Mouse (Mus musculus) spleen, adult 2 months (tissue): ENCODE results near the gene Gab2. TPM values are rescaled to one million over a fixed set of nuclear protein-coding genes. Genes with fewer than 3 reads are reported as not detected.

Source experiments
- DNase-seq, 2 experiments: peaks; one replicate each; pipeline versions ENCODE4 v3.0.0 to v3.0.0-alpha.2; 2012 to 2021; ENCODE audit warnings: low spot score in 2 of 2, low read depth in 1 of 2
- H3K27ac ChIP-seq: fragments of 200-500 bp; 2 replicates; pipeline ENCODE4 v1.5.1; 2012; ENCODE audit warnings: low read length, inconsistent platforms; ENCODE audit not compliant: insufficient read depth
- H3K27me3 ChIP-seq: fragments of 200-500 bp; 2 replicates; pipeline ENCODE4 v1.6.1; 2012; ENCODE audit warnings: mild to moderate bottlenecking, moderate library complexity, low read length, inconsistent platforms; ENCODE audit not compliant: control insufficient read depth, insufficient read depth
- H3K36me3 ChIP-seq: fragments of 200-500 bp; 2 replicates; pipeline ENCODE4 v1.6.1; 2012; ENCODE audit warnings: mild to moderate bottlenecking, low read length, inconsistent platforms; ENCODE audit not compliant: control insufficient read depth, insufficient read depth
- H3K4me1 ChIP-seq: fragments of 200-500 bp; 2 replicates; pipeline ENCODE4 v1.6.1; 2011; ENCODE audit warnings: inconsistent platforms; ENCODE audit not compliant: control insufficient read depth, insufficient read depth, insufficient read length
- H3K4me3 ChIP-seq: fragments of 200-500 bp; 2 replicates; pipeline ENCODE4 v1.5.1; 2011; ENCODE audit warnings: mild to moderate bottlenecking, inconsistent platforms; ENCODE audit not compliant: insufficient read depth, insufficient read length; ENCODE audit errors: extremely low read depth
- CTCF ChIP-seq: fragments of 200-500 bp; IDR thresholded peaks from 2 replicates; pipeline ENCODE4 v1.5.1; 2011; ENCODE audit warnings: mild to moderate bottlenecking, inconsistent platforms; ENCODE audit not compliant: insufficient read depth, insufficient read length, insufficient replicate concordance; ENCODE audit errors: extremely low read depth
- POLR2A ChIP-seq: fragments of 200-500 bp; IDR thresholded peaks from 2 replicates; pipeline ENCODE4 v1.6.1; 2011; ENCODE audit warnings: low read depth, low read length, inconsistent platforms
- WGBS: fragments of 180-500 bp; shearing (Covaris S2); methylation state at CpG from one replicate; pipeline ENCODE4 v1.1.7; 2018; 5-methylcytosine and 5-hydroxymethylcytosine counted together
- polyA plus RNA-seq: library from polyadenylated mRNA; depleted of rRNA; stranded (reverse); fragments of >200 nt; gene quantifications from 2 replicates; pipeline ENCODE4 v1.2.3, GENCODE M21; 2012

Gab2 gene
- polyA plus RNA-seq, 1 experiment, result 9.2 TPM

- H3K27ac ChIP-seq, result no peak overlapping the region
- no peaks in the 10 kb centered on the region for H3K27me3 ChIP-seq
- H3K4me3 ChIP-seq, result no peak overlapping the region
- WGBS, result 0% methylated on average over 2 of the region's 2 CpGs
- peak; percentile 15 to 52 for DNase-seq
- TF ChIP-seq CTCF (peak; percentile 42; the same call in 1 of the 2 replicates), POLR2A (no peak)
- no peaks in the 10 kb centered on the region for H3K36me3 ChIP-seq
- no peaks in the 10 kb centered on the region for H3K4me1 ChIP-seq
Observed at GRCm38 (mm10) chr7:97297466-97297865, 216.1 kb downstream of the Gab2 start.

DNA sequence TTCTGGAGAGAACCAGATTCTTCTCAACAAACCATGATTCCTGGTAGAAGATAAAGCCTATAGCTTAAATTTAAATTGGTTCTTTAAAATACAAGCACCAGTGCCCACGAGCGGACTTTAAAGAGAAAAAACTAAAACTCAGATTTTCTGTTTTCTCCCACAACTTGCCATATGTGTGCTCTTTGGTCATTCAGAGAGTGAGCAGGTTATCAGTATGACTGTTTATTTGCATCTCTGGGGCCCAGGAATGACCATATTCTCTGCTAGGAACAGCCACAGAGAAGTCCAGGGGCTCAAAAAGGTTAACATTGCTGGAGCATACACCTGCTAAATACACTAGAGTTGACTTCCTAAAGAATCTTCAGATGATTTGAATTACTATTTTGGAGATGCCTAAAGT lies 216.9 kb downstream of the Gab2 start:
- Histone ChIP-seq H3K27ac (no peak overlapping the region), H3K4me3 (no peak overlapping the region), H3K36me3 (no peaks in the 10 kb centered on the region), H3K27me3 (no peaks in the 10 kb centered on the region), H3K4me1 (no peaks in the 10 kb centered on the region)
- WGBS, result 93% methylated on average over 2 of the region's 2 CpGs
- no peak for DNase-seq
- TF ChIP-seq CTCF, result no peak
- TF ChIP-seq POLR2A, result no peak

DNA sequence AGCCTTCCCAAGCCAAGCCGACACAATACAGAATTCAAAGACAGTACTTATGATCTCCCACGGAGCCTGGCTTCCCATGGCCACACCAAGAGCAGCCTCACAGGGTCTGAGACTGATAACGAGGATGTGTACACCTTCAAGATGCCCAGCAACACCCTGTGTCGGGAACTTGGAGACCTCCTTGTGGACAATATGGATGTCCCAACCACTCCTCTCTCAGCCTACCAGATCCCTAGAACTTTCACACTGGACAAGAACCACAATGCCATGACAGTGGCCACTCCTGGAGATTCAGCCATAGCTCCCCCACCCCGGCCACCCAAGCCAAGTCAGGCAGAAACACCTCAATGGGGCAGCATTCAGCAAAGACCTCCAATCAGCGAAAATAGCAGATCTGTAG lies 217.6 kb downstream of the Gab2 start:
- TF ChIP-seq CTCF, result no peak
- no peak for TF ChIP-seq POLR2A
- no peak overlapping the region for H3K4me3 ChIP-seq
- 91% methylated on average over 6 of the region's 6 CpGs for WGBS
- H3K4me1 ChIP-seq, result no peaks in the 10 kb centered on the region
- no peak for DNase-seq
- no peaks in the 10 kb centered on the region for H3K36me3 ChIP-seq
- no peaks in the 10 kb centered on the region for H3K27me3 ChIP-seq
- no peak overlapping the region for H3K27ac ChIP-seq

DNA sequence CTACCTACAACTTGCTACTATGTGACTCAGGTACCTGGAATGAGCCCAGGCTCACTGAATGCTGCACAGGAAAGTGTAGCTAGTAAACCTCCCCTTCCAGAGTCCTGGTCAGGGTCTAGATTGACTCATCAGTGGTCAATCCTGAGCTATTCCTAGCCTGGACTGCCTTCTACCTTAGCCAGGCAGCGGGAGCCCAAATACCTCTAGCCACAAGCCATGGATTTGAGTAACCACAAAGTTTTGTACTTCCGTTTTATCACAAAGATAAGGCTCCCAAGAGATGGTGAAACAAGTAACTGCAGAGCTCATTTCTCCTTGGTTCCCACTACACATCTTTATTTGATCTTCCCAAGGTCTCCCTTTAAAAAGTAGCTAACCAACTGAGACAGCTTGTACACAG lies 219.5 kb downstream of the Gab2 start:
- Histone ChIP-seq H3K27me3 (no peaks in the 10 kb centered on the region), H3K4me1 (no peaks in the 10 kb centered on the region), H3K4me3 (no peak overlapping the region), H3K27ac (no peak overlapping the region), H3K36me3 (no peaks in the 10 kb centered on the region)
- DNase-seq, result no peak
- WGBS, result 64% methylated on average over 2 of the region's 2 CpGs
- TF ChIP-seq CTCF (no peak), POLR2A (no peak)

DNA sequence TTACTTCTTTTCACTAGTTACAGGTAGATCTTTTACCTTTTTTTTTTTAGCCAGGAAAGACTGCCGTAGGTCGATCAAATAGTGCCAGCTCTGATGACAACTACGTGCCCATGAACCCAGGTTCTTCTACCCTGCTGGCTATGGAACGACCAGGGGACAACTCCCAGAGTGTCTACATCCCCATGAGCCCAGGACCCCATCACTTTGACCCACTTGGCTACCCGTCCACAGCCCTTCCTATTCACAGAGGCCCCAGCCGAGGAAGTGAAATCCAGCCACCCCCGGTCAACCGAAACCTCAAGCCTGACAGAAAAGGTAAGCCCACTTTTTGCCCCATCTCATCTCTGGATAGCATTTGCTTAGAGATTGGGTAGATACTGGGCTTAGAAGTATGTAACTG lies 219.9 kb downstream of the Gab2 start:
- no peaks in the 10 kb centered on the region for H3K27me3 ChIP-seq
- TF ChIP-seq CTCF (no peak), POLR2A (no peak)
- no peaks in the 10 kb centered on the region for H3K36me3 ChIP-seq
- H3K4me3 ChIP-seq, result no peak overlapping the region
- H3K4me1 ChIP-seq, result no peaks in the 10 kb centered on the region
- 80% methylated on average over 8 of the region's 8 CpGs for WGBS
- no peak for DNase-seq
- H3K27ac ChIP-seq, result no peak overlapping the region

DNA sequence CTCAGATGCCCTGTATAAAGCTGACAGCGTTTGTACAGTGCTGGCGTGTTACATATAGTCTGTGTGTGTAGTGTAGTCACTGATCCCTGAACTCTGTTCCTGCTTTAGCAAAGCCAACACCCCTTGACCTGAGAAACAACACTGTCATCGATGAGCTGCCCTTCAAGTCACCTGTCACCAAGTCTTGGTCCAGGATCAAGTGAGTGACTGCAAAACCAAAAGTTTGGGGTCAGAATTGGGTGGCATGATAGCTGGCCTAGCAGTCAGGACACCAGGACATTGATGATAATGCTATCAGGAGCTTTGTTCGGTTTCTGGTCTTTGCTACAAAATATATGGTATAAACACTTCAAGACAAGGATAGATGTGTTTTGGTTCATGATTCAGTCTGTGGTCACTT lies 220.9 kb downstream of the Gab2 start:
- Histone ChIP-seq H3K4me1 (no peaks in the 10 kb centered on the region), H3K36me3 (no peaks in the 10 kb centered on the region), H3K27ac (no peak overlapping the region), H3K27me3 (no peaks in the 10 kb centered on the region), H3K4me3 (no peak overlapping the region)
- DNase-seq, result no peak
- 91% methylated on average over 4 of the region's 4 CpGs for WGBS
- TF ChIP-seq CTCF (no peak), POLR2A (no peak)

- Histone ChIP-seq H3K36me3 (no peaks in the 10 kb centered on the region), H3K4me1 (no peaks in the 10 kb centered on the region), H3K27me3 (no peaks in the 10 kb centered on the region), H3K4me3 (no peak overlapping the region), H3K27ac (no peak overlapping the region)
- WGBS, result 90% methylated on average over 4 of the region's 4 CpGs
- no peak for DNase-seq
- TF ChIP-seq POLR2A (no peak), CTCF (no peak)
Observed at GRCm38 (mm10) chr7:97302876-97303275, 221.5 kb downstream of the Gab2 start.
